Mouse (Mus musculus): ENCODE data around the gene Ppp2r5d.

The Ppp2r5d gene

DNA sequence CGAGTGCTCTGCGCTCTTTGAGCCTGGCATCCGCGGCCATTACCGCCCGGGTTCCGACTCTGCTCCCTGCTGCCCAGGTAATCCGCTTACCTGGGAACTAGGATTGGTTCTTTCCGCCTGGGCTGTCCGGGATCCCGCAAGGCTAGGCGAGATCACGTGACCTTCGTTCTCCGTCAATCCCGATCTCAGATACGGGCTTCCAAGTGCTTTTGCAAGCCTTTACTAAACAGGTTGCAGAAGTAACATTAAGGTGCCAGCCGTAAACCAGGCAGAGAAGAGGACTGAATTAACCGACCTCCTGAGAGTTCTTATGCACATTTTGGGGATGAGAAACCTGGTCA is 58.6 kb downstream of the Ppp2r5d start:
- no peak for DNase-seq (ENCODE audit: low read depth in 2 of 2, low spot score in 2 of 2)

DNA sequence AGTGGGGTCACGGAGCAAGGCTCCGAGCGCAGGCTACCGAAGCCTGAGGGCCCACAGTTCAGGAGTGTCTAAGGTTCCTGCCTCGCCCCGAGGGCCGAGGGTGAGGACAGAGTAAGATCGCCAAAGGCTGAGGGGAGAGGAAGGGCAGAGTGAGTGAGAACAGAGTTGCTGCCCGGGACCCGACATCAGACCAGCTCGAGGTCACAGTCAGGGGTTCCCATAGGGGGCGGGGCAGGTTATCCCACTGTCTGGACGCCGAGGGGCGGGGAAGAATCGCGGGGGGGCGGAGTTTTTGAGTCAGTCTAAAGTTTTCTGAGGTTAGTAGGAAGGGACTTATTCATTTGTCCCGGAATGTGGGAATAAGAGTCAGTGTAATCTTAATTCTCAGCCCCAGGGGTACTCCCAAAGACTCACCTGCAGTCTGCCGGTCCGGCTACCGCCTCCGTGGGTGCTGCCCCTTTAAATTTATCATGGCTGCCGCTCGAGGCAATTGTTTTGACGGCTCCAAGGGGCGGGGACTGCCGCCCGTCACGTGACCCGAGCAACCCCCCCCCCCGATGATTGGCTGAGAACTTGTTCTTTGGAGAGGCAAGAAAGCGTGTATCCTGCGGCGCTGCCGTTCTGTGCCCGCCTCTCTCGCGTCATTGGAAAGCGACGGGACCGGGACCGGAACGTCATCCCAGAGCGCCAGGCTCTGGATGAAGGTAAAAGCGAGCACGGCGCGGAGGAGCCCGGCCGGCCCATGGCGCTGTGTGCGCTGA is 59.2 kb downstream of the Ppp2r5d start, which contains the start of the genes Klc4 and Mrpl2:
Gene Klc4, minus strand, starts transcription at position 462 of the 761 bp plus-strand sequence.
Gene Mrpl2, plus strand, starts transcription at position 669 of the 761 bp plus-strand sequence.
- DNase-seq (ENCODE audit: low read depth in 2 of 2, low spot score in 2 of 2), result peak; percentile 97 to 99

DNA sequence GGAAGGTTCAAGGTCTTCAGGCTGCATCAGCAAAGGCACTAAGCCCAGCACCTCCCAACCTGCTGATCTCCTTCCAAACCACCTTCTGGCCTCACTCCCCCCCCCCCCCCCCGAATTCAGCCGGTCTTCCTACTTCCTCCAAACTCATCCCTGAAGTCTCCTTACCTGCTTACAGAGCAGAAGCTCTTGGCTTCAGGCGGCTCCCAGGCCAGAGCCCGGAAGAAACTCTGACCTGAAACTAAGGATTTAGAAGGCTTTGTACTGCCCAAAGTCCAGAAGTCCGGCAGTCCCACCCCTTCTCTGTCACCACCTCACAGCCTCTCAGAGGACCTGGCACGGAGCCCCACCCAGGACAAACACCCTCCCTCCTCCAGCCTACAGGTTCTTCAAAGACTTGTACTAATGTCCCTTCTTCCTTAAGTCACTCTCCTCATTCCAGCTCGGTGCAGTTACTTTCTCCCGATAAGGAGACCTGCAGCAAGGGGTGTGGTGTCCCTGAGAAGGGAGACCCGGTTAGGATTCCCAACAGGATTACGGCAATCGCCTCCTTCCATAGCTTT is 59.9 kb downstream of the Ppp2r5d start:
- DNase-seq (ENCODE audit: low read depth in 2 of 2, low spot score in 2 of 2), result no peak

DNA sequence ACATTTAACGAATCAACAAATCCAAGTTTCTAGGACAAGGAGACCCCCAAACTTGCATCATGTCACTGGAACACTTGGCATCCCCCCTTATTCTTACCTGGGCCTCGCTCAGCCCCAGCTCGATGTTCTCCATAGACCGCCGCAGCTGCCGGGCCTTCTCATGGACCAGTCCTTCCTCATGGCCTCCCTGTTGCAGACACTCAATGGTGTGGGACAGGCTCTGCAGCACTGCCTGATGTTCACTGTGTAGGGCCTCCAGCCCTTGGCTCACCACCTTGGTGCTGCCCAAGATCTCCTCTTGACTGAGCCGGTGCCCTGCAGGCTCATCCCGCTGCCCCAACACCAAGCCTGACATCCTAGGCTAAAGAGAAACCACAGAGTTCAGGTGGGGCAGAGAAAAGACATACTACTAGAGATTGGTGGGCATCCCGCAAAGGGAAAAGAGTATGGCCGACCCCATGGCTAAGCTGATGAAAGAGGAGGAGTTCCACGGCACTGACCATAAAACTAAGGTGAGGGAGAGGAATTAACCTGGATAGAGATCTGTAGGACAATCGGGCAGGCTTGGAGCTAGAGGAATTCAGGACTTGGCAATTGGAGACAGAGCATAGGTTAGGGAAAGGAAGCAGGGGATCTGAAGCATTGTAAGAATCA is 60.6 kb downstream of the Ppp2r5d start:
- DNase-seq (ENCODE audit: low read depth in 2 of 2, low spot score in 2 of 2), result no peak

DNA sequence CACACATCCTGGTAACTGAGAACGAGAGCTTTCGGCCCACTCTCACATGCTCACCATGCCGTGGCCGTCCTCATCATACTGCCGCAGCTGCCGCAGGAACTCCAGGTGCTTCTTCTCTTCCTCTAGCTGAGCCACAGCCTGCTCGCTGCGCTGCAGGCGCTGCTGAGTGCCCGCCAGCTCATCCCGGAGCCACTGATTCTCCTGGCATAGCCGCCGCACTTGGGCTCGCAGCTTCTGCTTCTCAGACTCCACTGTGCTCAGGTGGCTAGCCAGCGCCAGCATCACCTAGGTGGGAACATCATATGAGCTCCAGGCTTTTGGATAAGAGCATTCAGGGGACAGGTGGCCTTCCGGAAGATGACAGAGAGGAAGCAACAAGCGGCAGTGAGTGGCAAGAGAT is 62.9 kb downstream of the Ppp2r5d start:
- DNase-seq (ENCODE audit: low read depth in 2 of 2, low spot score in 2 of 2), result no peak

DNA sequence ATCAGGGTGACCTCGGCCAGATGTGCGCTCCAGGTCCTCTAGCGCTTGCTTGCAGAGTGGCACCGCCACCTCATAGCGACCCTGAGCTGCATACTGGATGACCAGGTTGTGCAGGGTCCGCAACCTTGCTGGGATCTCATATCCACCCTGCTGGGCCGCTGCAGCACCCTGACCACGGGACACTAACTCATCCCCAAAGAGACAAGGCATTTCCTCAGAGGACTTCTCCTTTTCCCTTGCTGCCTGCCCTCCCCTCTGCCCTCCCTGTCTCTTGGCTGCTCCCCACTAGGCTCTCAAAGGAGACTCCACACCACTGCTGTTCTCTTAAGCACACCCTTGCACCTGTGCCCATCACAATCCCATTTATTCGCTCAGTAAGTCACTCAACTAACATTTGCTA is 65.0 kb downstream of the Ppp2r5d start:
- no peak for DNase-seq (ENCODE audit: low read depth in 2 of 2, low spot score in 2 of 2)

DNA sequence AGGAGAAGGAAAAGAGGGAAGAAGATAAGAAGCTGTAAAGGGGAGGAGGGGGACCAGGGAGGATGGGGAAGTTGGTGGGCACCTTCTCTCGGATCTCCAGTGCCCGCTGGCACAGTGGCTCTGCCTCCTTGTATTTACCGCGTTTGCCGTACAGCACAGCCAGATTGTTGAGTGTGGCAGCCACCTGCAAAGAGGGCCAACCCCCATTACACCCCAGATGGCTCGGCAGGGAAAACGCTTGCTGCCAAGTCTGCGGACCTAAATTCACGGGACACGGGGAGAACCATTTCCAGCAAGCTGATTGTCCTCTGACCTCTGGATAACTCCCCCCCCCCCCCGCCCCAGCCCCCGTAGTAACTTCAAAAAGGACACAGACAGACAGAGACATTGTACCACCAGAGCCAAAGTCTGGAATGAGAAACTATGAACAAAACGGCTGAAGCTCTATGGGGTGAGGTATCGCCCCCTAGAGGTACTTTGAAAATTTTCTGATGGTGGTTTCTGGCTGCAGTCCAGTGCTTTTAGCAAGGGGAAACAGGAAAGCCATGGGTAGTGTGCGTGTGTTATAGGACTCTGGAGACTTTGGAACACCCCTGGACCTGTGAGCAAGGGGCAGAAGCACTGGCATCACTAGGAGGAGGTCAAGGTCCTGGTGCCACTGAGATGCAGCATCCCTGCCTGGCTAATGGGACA is 67.9 kb downstream of the Ppp2r5d start:
- DNase-seq (ENCODE audit: low read depth in 2 of 2, low spot score in 2 of 2), result peak; percentile 37 to 45

Measured in CD8-positive naive resting alpha-beta T cell, adult 2 months (primary cell).